8 mouse cellular contexts compared by ENCODE assay signal in genomic region chr11:97840539-97840954, GRCm38 (mm10). TPM values are rescaled to one million over a fixed set of nuclear protein-coding genes. Genes with fewer than 3 reads are reported as not detected.
DNase-seq lines count a peak whose midpoint lies in the region; ATAC-seq and TF ChIP-seq lines count a peak whose summit lies in the region.

Gene B230217C12Rik (plus strand): TSS chr11:97840780.

- no peaks in the 10 kb centered on the region for H3K27me3 ChIP-seq in MEL (ENCODE audit: control insufficient read depth in 1 of 2, insufficient read depth in 2 of 2, low read length in 2 of 2)
- H3K27me3 ChIP-seq in embryonic facial prominence, embryonic 11.5 days (ENCODE audit: control insufficient read depth, insufficient read depth, low read length): no peaks in the 10 kb centered on the region
- H3K27me3 ChIP-seq in stomach, embryonic 14.5 days (ENCODE audit: control insufficient read depth, insufficient read depth, low read length): no peaks in the 10 kb centered on the region

- H3K9ac ChIP-seq in MEL (ENCODE audit: control insufficient read depth, low read depth, low read length, poor library complexity, severe bottlenecking): peak within 1 kb of the TSS; percentile 49
- H3K9ac ChIP-seq in embryonic facial prominence, embryonic 11.5 days (replicated peaks; ENCODE audit: low read length): peak within 1 kb of the TSS; percentile 67
- H3K9ac ChIP-seq in stomach, embryonic 14.5 days (replicated peaks; ENCODE audit: low read depth, low read length): peak within 1 kb of the TSS; percentile 39; the same call in 1 of the 2 replicates

- peak; percentile 12 for TF ChIP-seq RAD21 in MEL (IDR thresholded peaks at IDR 0.05; ENCODE audit: low read depth, low read length)

- peak; percentile 41 to 52 (median 48) for TF ChIP-seq CTCF in MEL (IDR thresholded peaks at IDR 0.05 in 2 of 3, conservative IDR thresholded peaks at IDR 0.05 in 1 of 3; ENCODE audit: control insufficient read depth in 1 of 3, insufficient read depth in 1 of 3, low read depth in 2 of 3, low read length in 3 of 3, poor library complexity in 1 of 3, severe bottlenecking in 1 of 3)

- H3K36me3 ChIP-seq in MEL (ENCODE audit: control insufficient read depth in 1 of 2, insufficient read depth in 2 of 2, low read length in 2 of 2): peaks cover 0 to 9% of the 10 kb centered on the region in 2 experiments; a peak in 2 of 4 replicates
- 0 out of 2 replicates have a peak, but pooled peaks cover 2% of the 10 kb centered on the region for H3K36me3 ChIP-seq in embryonic facial prominence, embryonic 11.5 days (replicated peaks; ENCODE audit: control insufficient read depth, insufficient read depth, low read depth, low read length)
- peaks cover 23% of the 10 kb centered on the region for H3K36me3 ChIP-seq in stomach, embryonic 14.5 days (ENCODE audit: control insufficient read depth, insufficient read depth, low read length)

- H3K4me3 ChIP-seq in MEL (ENCODE audit: control insufficient read depth in 1 of 2, insufficient read depth in 1 of 2, low read depth in 2 of 2, low read length in 2 of 2): peak within 1 kb of the TSS; percentile 53 to 54
- H3K4me3 ChIP-seq in embryonic facial prominence, embryonic 11.5 days (ENCODE audit: low read depth, low read length): peak within 1 kb of the TSS; percentile 34
- H3K4me3 ChIP-seq in stomach, embryonic 14.5 days (ENCODE audit: low read depth, low read length): peak within 1 kb of the TSS; percentile 36

- no peaks in the 10 kb centered on the region for H3K79me2 ChIP-seq in MEL (ENCODE audit: control insufficient read depth, insufficient read depth, low read length, poor library complexity)

- 1% methylated on average over 6 of the region's 6 CpGs for WGBS in embryonic facial prominence, embryonic 11.5 days
- WGBS in stomach, embryonic 14.5 days: under 1% methylated on average over 6 of the region's 6 CpGs

- DNase-seq in kidney, adult 9 months: peak; percentile 47
- no peak for DNase-seq in kidney, adult 8-10 months
- peak; percentile 76 for DNase-seq in MEL (ENCODE audit: low read depth, low spot score)
- DNase-seq in embryonic facial prominence, embryonic 11.5 days (ENCODE audit: low spot score): peak; percentile 74
- DNase-seq in induced T-regulatory cell, adult 2 months (ENCODE audit: low read depth): peak; percentile 62
- DNase-seq in lung, postnatal 36 days: peak; percentile 64
- no peak for DNase-seq in thymus, postnatal 36 days

- 0 out of 2 replicates have a peak, but pooled peaks have one; percentile 24 for ATAC-seq in embryonic facial prominence, embryonic 11.5 days (replicated peaks; ENCODE audit: insufficient number of reproducible peaks, low FRiP score, low TSS enrichment, low read depth)
- no peak for ATAC-seq in stomach, embryonic 14.5 days (ENCODE audit: insufficient number of reproducible peaks, insufficient read depth, low FRiP score, low read depth)

- H3K4me2 ChIP-seq in embryonic facial prominence, embryonic 11.5 days (ENCODE audit: low read depth, low read length): peak within 1 kb of the TSS; percentile 51
- peak within 1 kb of the TSS; percentile 42 for H3K4me2 ChIP-seq in stomach, embryonic 14.5 days (replicated peaks; ENCODE audit: low read depth, low read length)

- peaks cover 0 to 17% of the 10 kb centered on the region in 2 experiments; a peak in 3 of 4 replicates for H3K4me1 ChIP-seq in MEL (ENCODE audit: control insufficient read depth in 1 of 2, insufficient read depth in 2 of 2, low read length in 2 of 2)
- H3K4me1 ChIP-seq in embryonic facial prominence, embryonic 11.5 days (ENCODE audit: control insufficient read depth, insufficient read depth, low read length): no peaks in the 10 kb centered on the region
- peaks cover 5% of the 10 kb centered on the region; the same call in 1 of the 2 replicates for H3K4me1 ChIP-seq in stomach, embryonic 14.5 days (ENCODE audit: control insufficient read depth, insufficient read depth, low read length)

- peak within 1 kb of the TSS; percentile 23 for H3K27ac ChIP-seq in MEL (ENCODE audit: control insufficient read depth, low read depth, low read length)
- peak within 1 kb of the TSS; percentile 71 for H3K27ac ChIP-seq in embryonic facial prominence, embryonic 11.5 days (replicated peaks; ENCODE audit: low read depth, low read length)
- peak within 1 kb of the TSS; percentile 46 for H3K27ac ChIP-seq in stomach, embryonic 14.5 days (ENCODE audit: low read length)

- no peaks in the 10 kb centered on the region for H3K9me3 ChIP-seq in MEL (replicated peaks; ENCODE audit: insufficient read depth, low read length)
- no peaks in the 10 kb centered on the region for H3K9me3 ChIP-seq in embryonic facial prominence, embryonic 11.5 days (replicated peaks; ENCODE audit: control insufficient read depth, low read length)
- no peaks in the 10 kb centered on the region for H3K9me3 ChIP-seq in stomach, embryonic 14.5 days (ENCODE audit: control insufficient read depth, low read depth, low read length)

- no peak for TF ChIP-seq EP300 in MEL (IDR thresholded peaks at IDR 0.05; ENCODE audit: low read depth in 1 of 2, low read length in 2 of 2)

- TF ChIP-seq POLR2A in MEL (IDR thresholded peaks at IDR 0.05; ENCODE audit: control insufficient read depth in 1 of 2, insufficient read depth in 1 of 2, low read depth in 1 of 2, low read length in 2 of 2, poor library complexity in 1 of 2): no peak

TF ChIP-seq in MEL, 35 proteins besides CTCF, POLR2A, EP300 and RAD21:
- no peak for TF ChIP-seq JUND (IDR thresholded peaks at IDR 0.05; ENCODE audit: low read depth, low read length)
- 0 out of 2 replicates have a peak, but pooled peaks have one; percentile 53 for TF ChIP-seq MXI1 (IDR thresholded peaks at IDR 0.05; ENCODE audit: low read depth, low read length)
- TF ChIP-seq USF1 (IDR thresholded peaks at IDR 0.05; ENCODE audit: low read depth, low read length): peak; percentile 59
- TF ChIP-seq ZC3H11A (IDR thresholded peaks at IDR 0.05; ENCODE audit: low read depth, low read length): no peak
- TF ChIP-seq ZKSCAN1 (IDR thresholded peaks at IDR 0.05; ENCODE audit: low read depth, low read length): 0 out of 2 replicates have a peak, but pooled peaks have one; percentile 15
- 0 out of 2 replicates have a peak, but pooled peaks have one; percentile 31 for TF ChIP-seq TBP (IDR thresholded peaks at IDR 0.05; ENCODE audit: low read depth, low read length)
- TF ChIP-seq POLR2AphosphoS2 (IDR thresholded peaks at IDR 0.05; ENCODE audit: low read length): no peak
- TF ChIP-seq MEF2A (IDR thresholded peaks at IDR 0.05; ENCODE audit: extremely low read depth, insufficient replicate concordance, low read depth, low read length, poor library complexity, severe bottlenecking): no peak
- no peak for TF ChIP-seq BHLHE40 (IDR thresholded peaks at IDR 0.05; ENCODE audit: borderline replicate concordance, low read depth, low read length)

RNA-seq across cellular contexts. Expression of gene B230217C12Rik, which starts in this region (rescaled TPM):
- total RNA-seq in MEL (2012; rRNA removed): 0.29 TPM in 1 of 2 replicates, not detected in the other
- polyA plus RNA-seq in MEL (2012; ENCODE audit: insufficient read depth in 1 of 2, insufficient read length in 2 of 2, low read depth in 1 of 2, low replicate concordance in 2 of 2, missing spikeins in 1 of 2): under 1 TPM in 1 of 2 experiments, not detected in 1; 0.81 TPM
- polyA plus RNA-seq in embryonic facial prominence, embryonic 11.5 days (2014; fragmentation: Nextera tagmentation; extraction: Ambion mirVana): 15.4 and 20.0 TPM in 2 replicates
- polyA plus RNA-seq in stomach, embryonic 14.5 days (2014; fragmentation: Nextera tagmentation; extraction: Ambion mirVana): 6.4 and 8.3 TPM in 2 replicates

Comparison
In these comparisons a context has a peak if more than half of its experiments do, and no peak if none do; other contexts are left out.
1. DNase-seq: peak in kidney, adult 9 months (single experiment), embryonic facial prominence, embryonic 11.5 days (single experiment), induced T-regulatory cell, adult 2 months (single experiment) and lung, postnatal 36 days (single experiment); none in kidney, adult 8-10 months (0 of 2) and thymus, postnatal 36 days (0 of 2).
2. Peak in DNase-seq, H3K4me3 ChIP-seq, H3K27ac ChIP-seq and H3K9ac ChIP-seq in MEL; RNA of the gene not detected or under 1 TPM.
3. Peak in every context shown above with its lines, with median percentiles within 50 percentile points of each other: H3K27ac ChIP-seq, H3K4me3 ChIP-seq and H3K9ac ChIP-seq.